Mouse (Mus musculus) embryo, embryonic 11.5 days (tissue): ENCODE data around the gene Abat.

Experiments
- DNase-seq: peaks from one replicate; pipeline ENCODE4 v3.0.0-alpha.2; 2012; ENCODE audit warnings: low read depth, low spot score

Gene Abat

GRCm38 (mm10) chr16:8631428-8631827 is 118.2 kb downstream of the Abat start:
- no peak for DNase-seq

- DNase-seq = no peak
Measured at GRCm38 (mm10) chr16:8636867-8637216, 123.6 kb downstream of the Abat start.

GRCm38 (mm10) chr16:8637217-8638051 is 124.2 kb downstream of the Abat start, which contains the start of the genes Pmm2 and Tmem186:
Gene Pmm2, plus strand, starts transcription at chr16:8637674.
Gene Tmem186, minus strand, starts transcription at chr16:8637712.
- peak; percentile 84 for DNase-seq

GRCm38 (mm10) chr16:8638131-8638530 is 124.9 kb downstream of the Abat start:
- no peak for DNase-seq

- no peak for DNase-seq
Measured at GRCm38 (mm10) chr16:8639466-8640191, 126.4 kb downstream of the Abat start.

GRCm38 (mm10) chr16:8643855-8644254 is 130.6 kb downstream of the Abat start:
- DNase-seq = no peak

GRCm38 (mm10) chr16:8645546-8645945 is 132.3 kb downstream of the Abat start:
- DNase-seq = no peak

GRCm38 (mm10) chr16:8650007-8650406 is 136.8 kb downstream of the Abat start:
- no peak for DNase-seq

- DNase-seq = no peak
Measured at GRCm38 (mm10) chr16:8655108-8655507, 141.9 kb downstream of the Abat start.

- DNase-seq = no peak
Measured at GRCm38 (mm10) chr16:8655599-8655998, 142.4 kb downstream of the Abat start.

GRCm38 (mm10) chr16:8656256-8656655 is 143.0 kb downstream of the Abat start:
- no peak for DNase-seq

- DNase-seq = no peak
Measured at GRCm38 (mm10) chr16:8658349-8658748, 145.1 kb downstream of the Abat start.

- no peak for DNase-seq
Measured at GRCm38 (mm10) chr16:8658764-8659163, 145.5 kb downstream of the Abat start.

GRCm38 (mm10) chr16:8663022-8663421 is 149.8 kb downstream of the Abat start:
- DNase-seq = no peak

GRCm38 (mm10) chr16:8663606-8664539 is 150.6 kb downstream of the Abat start:
- no peak for DNase-seq

- DNase-seq = no peak
Measured at GRCm38 (mm10) chr16:8665367-8665766, 152.1 kb downstream of the Abat start.

- no peak for DNase-seq
Measured at GRCm38 (mm10) chr16:8666452-8666851, 153.2 kb downstream of the Abat start.

GRCm38 (mm10) chr16:8667261-8667660 is 154.0 kb downstream of the Abat start:
- DNase-seq = no peak

GRCm38 (mm10) chr16:8667814-8668213 is 154.6 kb downstream of the Abat start:
- no peak for DNase-seq

GRCm38 (mm10) chr16:8668386-8668785 is 155.2 kb downstream of the Abat start:
- no peak for DNase-seq

- no peak for DNase-seq
Measured at GRCm38 (mm10) chr16:8669432-8669831, 156.2 kb downstream of the Abat start.
